Comparison of ENCODE assay signal across 8 mouse cellular contexts in genomic region chrX:13282089-13282850, GRCm38 (mm10). TPM values are rescaled to one million over a fixed set of nuclear protein-coding genes. Genes with fewer than 3 reads are reported as not detected.
A peak's percentile ranks its signal among the peaks of the same experiment; 100 is the strongest.
DNase-seq lines count a peak whose midpoint lies in the region; ATAC-seq and TF ChIP-seq lines count a peak whose summit lies in the region.

No protein-coding gene starts in this region.

- no peaks in the 10 kb centered on the region for H3K9me3 ChIP-seq in heart, embryonic 14.5 days (ENCODE audit: control insufficient read depth, low read length)
- H3K9me3 ChIP-seq in ES-Bruce4 (replicated peaks; ENCODE audit: control insufficient read depth, insufficient read depth, low read length, poor library complexity, severe bottlenecking): no peaks in the 10 kb centered on the region
- H3K9me3 ChIP-seq in forebrain, embryonic 13.5 days (replicated peaks): no peaks in the 10 kb centered on the region
- H3K9me3 ChIP-seq in liver, embryonic 15.5 days (replicated peaks): no peaks in the 10 kb centered on the region

- H3K4me1 ChIP-seq in heart, embryonic 14.5 days (ENCODE audit: control insufficient read depth in 2 of 2, insufficient read depth in 2 of 2, low read length in 2 of 2): peaks cover 0 to 6% of the 10 kb centered on the region in 2 experiments; a peak in 2 of 4 replicates
- H3K4me1 ChIP-seq in ES-Bruce4 (ENCODE audit: control insufficient read depth, insufficient read depth, low read length): peaks cover 1% of the 10 kb centered on the region
- peaks cover 19% of the 10 kb centered on the region for H3K4me1 ChIP-seq in forebrain, embryonic 13.5 days
- H3K4me1 ChIP-seq in liver, embryonic 15.5 days (replicated peaks): peaks cover 11% of the 10 kb centered on the region

- no peak for DNase-seq in heart, postnatal 4 days
- no peak for DNase-seq in c-Kit-positive CD71-positive TER-119-positive erythroid progenitor cells, embryonic 14.5 days (ENCODE audit: low spot score)
- DNase-seq in urinary bladder, postnatal 4 days (ENCODE audit: low spot score in 2 of 2): no peak

- H3K27me3 ChIP-seq in heart, embryonic 14.5 days (ENCODE audit: control insufficient read depth, insufficient read depth, low read length): no peaks in the 10 kb centered on the region
- H3K27me3 ChIP-seq in ES-Bruce4 (ENCODE audit: control insufficient read depth, insufficient read depth, low read length, poor library complexity, severe bottlenecking): no peaks in the 10 kb centered on the region
- H3K27me3 ChIP-seq in forebrain, embryonic 13.5 days: no peaks in the 10 kb centered on the region
- H3K27me3 ChIP-seq in liver, embryonic 15.5 days: no peaks in the 10 kb centered on the region

- no peak for TF ChIP-seq EP300 in ES-Bruce4 (IDR thresholded peaks at IDR 0.05; ENCODE audit: insufficient read depth, low read depth, low read length)

- WGBS in heart, embryonic 14.5 days: 16% methylated on average over 16 of the region's 16 CpGs
- 11% methylated on average over 16 of the region's 16 CpGs for WGBS in forebrain, embryonic 13.5 days
- 10% methylated on average over 16 of the region's 16 CpGs for WGBS in liver, embryonic 15.5 days (ENCODE audit: insufficient replicate concordance)

- H3K27ac ChIP-seq in heart, embryonic 14.5 days (replicated peaks in 1 of 2; ENCODE audit: control insufficient read depth in 1 of 2, insufficient read depth in 1 of 2, low read depth in 2 of 2, low read length in 2 of 2): peak overlapping the region; percentile 93 to 99
- peak overlapping the region; percentile 92 for H3K27ac ChIP-seq in ES-Bruce4 (ENCODE audit: insufficient read depth, low read length)
- H3K27ac ChIP-seq in forebrain, embryonic 13.5 days: peak overlapping the region; percentile 98
- peak overlapping the region; percentile 92 for H3K27ac ChIP-seq in liver, embryonic 15.5 days (replicated peaks)

- H3K4me2 ChIP-seq in heart, embryonic 14.5 days (ENCODE audit: low read length): peak overlapping the region; percentile 78
- peak overlapping the region; percentile 81 for H3K4me2 ChIP-seq in forebrain, embryonic 13.5 days
- peak overlapping the region; percentile 79 for H3K4me2 ChIP-seq in liver, embryonic 15.5 days

- no peak for TF ChIP-seq POLR2A in ES-Bruce4 (IDR thresholded peaks at IDR 0.05; ENCODE audit: insufficient read depth, low read length)

- ATAC-seq in heart, embryonic 14.5 days (ENCODE audit: insufficient number of reproducible peaks, insufficient read depth, low FRiP score, low read depth): no peak
- no peak for ATAC-seq in forebrain, embryonic 13.5 days
- no peak for ATAC-seq in liver, embryonic 15.5 days (ENCODE audit: insufficient read depth)
- ATAC-seq in granulocyte monocyte progenitor cell, adult 5-6 weeks (replicated peaks; ENCODE audit: poor library complexity, severe bottlenecking): no peak

- H3K9ac ChIP-seq in heart, embryonic 14.5 days (ENCODE audit: low read length): peak overlapping the region; percentile 100
- H3K9ac ChIP-seq in ES-Bruce4 (ENCODE audit: low read depth, poor library complexity, severe bottlenecking): peak overlapping the region; percentile 99
- peak overlapping the region; percentile 98 for H3K9ac ChIP-seq in forebrain, embryonic 13.5 days
- peak overlapping the region; percentile 89 for H3K9ac ChIP-seq in liver, embryonic 15.5 days

- TF ChIP-seq CTCF in ES-Bruce4 (IDR thresholded peaks at IDR 0.05; ENCODE audit: low read depth, low read length): no peak

- peaks cover 38% of the 10 kb centered on the region for H3K36me3 ChIP-seq in heart, embryonic 14.5 days (ENCODE audit: control insufficient read depth, insufficient read depth, low read length)
- H3K36me3 ChIP-seq in ES-Bruce4 (ENCODE audit: control insufficient read depth, insufficient read depth, low read length, poor library complexity, severe bottlenecking): peaks cover 28% of the 10 kb centered on the region
- peaks cover 24% of the 10 kb centered on the region for H3K36me3 ChIP-seq in forebrain, embryonic 13.5 days (ENCODE audit: poor library complexity, severe bottlenecking)
- peaks cover 23% of the 10 kb centered on the region for H3K36me3 ChIP-seq in liver, embryonic 15.5 days (replicated peaks)

- H3K4me3 ChIP-seq in heart, embryonic 14.5 days (ENCODE audit: control insufficient read depth in 1 of 2, insufficient read depth in 1 of 2, low read depth in 1 of 2, low read length in 2 of 2): peak overlapping the region; percentile 73 to 97
- peak overlapping the region; percentile 100 for H3K4me3 ChIP-seq in ES-Bruce4 (ENCODE audit: low read depth, low read length)
- H3K4me3 ChIP-seq in forebrain, embryonic 13.5 days: peak overlapping the region; percentile 83
- peak overlapping the region; percentile 87 for H3K4me3 ChIP-seq in liver, embryonic 15.5 days (replicated peaks)

RNA-seq across cellular contexts. Expression of gene Ddx3x, which starts 1.5 kb away (rescaled TPM):
- polyA plus RNA-seq in heart, embryonic 14.5 days (2014; fragmentation: Nextera tagmentation; extraction: Ambion mirVana): 83.7 and 98.7 TPM in 2 replicates
- 100 to 1,000 TPM; 225 to 270 TPM for total RNA-seq in heart, postnatal 4 days (2021)
- polyA plus RNA-seq in ES-Bruce4 (2011; ENCODE audit: insufficient read depth, insufficient read length, low read depth, missing spikeins): 453 and 486 TPM in 2 replicates
- 138 and 155 TPM in 2 replicates for polyA plus RNA-seq in forebrain, embryonic 13.5 days (2015; fragmentation: Nextera tagmentation; extraction: Ambion mirVana)
- polyA plus RNA-seq in liver, embryonic 15.5 days (2015; fragmentation: Nextera tagmentation; extraction: Ambion mirVana): 46.0 and 46.3 TPM in 2 replicates
- 150 and 178 TPM in 2 replicates for total RNA-seq in granulocyte monocyte progenitor cell, adult 5-6 weeks (2014; fragmentation: Nextera tagmentation)
- 451 and 491 TPM in 2 replicates for total RNA-seq in granulocyte monocyte progenitor cell, adult 5-6 weeks (2017)
